Mouse (Mus musculus): ENCODE measurements at regions not wholly inside any gene's neighbourhood (a gene's known extent, or its start where the extent isn't known, plus 50 kb on each side); places are given as distances from the start of the nearest gene placed in this dataset.
A peak's percentile ranks its signal among the peaks of the same experiment; 100 is the strongest.
"Not testable (repeated sequence)": the region's sequence is repeated elsewhere in the genome, so short reads cannot be mapped to it uniquely, and the experiment has no call there.

- DNase-seq (ENCODE audit: low spot score), result peak; percentile 0
Observed at GRCm38 (mm10) chr12:21784403-21784802, 367.0 kb upstream of the Ywhaq start.

GRCm38 (mm10) chr12:21778717-21779116, 361.3 kb upstream of the Ywhaq start:
- DNase-seq (ENCODE audit: low spot score), result not testable (repeated sequence)

GRCm38 (mm10) chr12:21778308-21778707, 360.9 kb upstream of the Ywhaq start:
- DNase-seq (ENCODE audit: low spot score), result not testable (repeated sequence)

GRCm38 (mm10) chr12:21767717-21768116, 350.3 kb upstream of the Ywhaq start:
- DNase-seq (ENCODE audit: low spot score), result not testable (repeated sequence)

Measured in T-cell, adult 2 months (primary cell).